Mouse (Mus musculus) cerebellum, adult 11-12 months (tissue): ENCODE results near the gene Gm7137.
A peak's percentile ranks its signal among the peaks of the same experiment; 100 is the strongest.
"Not testable (repeated sequence)": the region's sequence is repeated elsewhere in the genome, so short reads cannot be mapped to it uniquely, and the experiment has no call there.

Source experiments
- DNase-seq: peaks from one replicate; pipeline ENCODE4 v3.0.0; 2022

The Gm7137 gene

DNA sequence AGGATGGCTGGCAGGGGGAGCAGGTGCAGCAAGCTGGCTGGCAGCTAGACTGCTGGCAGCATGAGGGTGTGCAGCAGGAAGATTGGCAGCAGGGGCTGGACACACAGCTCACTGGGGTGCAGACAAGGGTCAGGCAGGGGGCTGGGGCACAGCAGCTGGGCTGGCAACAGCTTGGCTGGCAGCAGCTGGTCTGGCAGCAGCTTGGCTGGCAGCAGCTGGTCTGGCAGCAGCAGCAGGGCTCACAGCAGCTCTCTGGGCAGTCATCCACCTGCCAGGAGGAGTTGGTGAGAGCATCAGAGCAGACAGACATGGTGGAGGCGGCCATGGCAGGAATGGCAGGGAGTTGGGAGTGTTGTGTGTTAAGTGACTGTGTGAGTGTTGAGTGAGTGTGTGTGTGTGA is at the start of gene Gm7137:
Gm7137 (minus strand) TSS at position 325 of the 400 bp plus-strand sequence.
- not testable (repeated sequence) for DNase-seq

DNA sequence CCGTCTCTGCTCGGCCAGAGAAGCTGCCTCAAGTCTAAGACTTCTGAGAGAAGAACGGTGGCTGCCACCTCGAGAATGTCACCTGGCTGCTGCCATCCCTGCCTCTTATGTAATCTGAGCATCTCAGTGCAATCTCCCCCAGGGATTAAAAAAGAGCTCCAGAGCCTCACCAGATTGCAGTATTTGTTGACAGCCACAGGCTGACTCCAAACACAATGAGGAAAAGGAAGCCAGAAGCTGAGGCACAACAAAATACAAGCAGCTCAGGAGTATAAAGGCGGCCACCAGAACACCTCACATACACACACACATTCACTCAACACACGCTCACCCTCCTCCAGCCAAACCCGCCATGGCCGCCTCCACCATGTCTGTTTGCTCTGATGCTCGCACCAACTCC is 47.6 kb upstream of the Gm7137 start, which contains the start of gene Krtap10-10:
Krtap10-10 (plus strand) TSS at position 301 of the 400 bp plus-strand sequence.
- DNase-seq: no peak

DNA sequence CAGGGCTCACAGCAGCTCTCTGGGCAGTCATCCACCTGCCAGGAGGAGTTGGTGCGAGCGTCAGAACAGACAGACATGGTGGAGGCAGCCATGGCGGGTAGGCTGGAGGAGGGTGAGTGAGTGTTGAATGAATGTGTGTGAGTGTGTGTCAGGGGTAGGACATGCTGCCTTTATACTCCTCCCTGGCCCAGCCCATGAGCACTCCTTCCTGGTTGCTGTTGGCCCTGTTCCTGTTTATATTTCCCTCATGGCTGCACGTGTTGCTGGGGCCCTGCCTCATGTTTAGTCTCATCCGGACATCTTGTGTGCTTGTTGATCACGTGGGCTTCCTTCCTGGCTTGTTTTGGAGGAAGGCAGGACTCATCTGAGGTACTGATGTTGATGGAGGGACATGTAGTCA is 39.0 kb upstream of the Gm7137 start, which contains the start of gene Krtap10-4:
Krtap10-4 (minus strand) TSS at position 145 of the 400 bp plus-strand sequence.
- DNase-seq: no peak

DNA sequence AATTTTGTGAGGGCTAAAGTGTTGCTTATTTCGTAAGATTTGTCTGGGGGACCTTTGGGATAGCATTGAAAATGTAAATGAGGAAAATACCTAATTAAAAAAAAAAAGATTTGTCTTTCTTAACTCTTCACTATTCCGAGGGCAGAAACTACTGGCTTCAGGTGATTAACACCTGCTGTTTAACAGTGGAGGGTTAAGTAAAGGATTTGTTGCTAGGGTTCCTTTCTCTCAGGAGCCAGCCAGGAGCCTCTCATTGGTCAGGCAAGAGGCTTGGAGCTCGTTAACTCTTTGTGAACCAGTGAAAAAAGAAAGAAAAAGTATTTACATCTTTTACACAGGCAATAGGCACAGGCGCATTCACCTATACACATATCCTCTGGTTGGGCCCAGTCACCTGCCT is 31.2 kb upstream of the Gm7137 start:
- no peak for DNase-seq

DNA sequence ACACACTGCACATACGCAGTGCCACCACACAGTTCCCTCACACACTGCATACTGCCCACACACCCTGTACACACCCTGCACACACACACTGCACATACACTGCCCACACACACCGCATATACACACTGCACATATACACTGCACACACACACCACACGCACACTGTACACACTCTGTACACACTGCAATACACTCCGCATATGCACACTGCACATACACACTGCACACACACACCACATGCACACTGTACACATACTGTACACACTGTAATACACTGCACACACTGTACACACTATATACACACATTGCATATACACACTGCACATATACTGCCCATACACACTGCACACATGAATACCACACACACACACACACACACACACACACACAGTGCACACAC is 30.5 kb upstream of the Gm7137 start:
- DNase-seq: no peak

DNA sequence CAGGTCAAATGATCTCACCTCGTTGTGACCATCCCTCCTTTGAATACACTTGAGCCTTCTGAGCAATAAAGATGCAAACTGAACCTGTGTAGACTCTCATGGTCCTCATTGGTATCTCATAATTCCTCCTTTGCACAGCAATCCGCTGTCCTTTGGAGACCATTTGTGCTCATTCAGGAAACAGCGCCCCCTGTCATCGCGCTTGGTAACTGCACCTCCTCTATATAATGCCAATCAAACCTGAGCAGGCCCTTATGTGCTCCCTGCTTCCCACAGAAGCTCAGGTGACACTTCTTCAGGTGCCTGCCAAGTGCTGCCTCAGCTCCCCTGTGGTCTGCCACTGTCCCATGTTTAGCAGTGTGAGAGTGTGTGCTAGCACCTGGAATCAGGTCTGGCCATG is 27.5 kb upstream of the Gm7137 start:
- DNase-seq: no peak

DNA sequence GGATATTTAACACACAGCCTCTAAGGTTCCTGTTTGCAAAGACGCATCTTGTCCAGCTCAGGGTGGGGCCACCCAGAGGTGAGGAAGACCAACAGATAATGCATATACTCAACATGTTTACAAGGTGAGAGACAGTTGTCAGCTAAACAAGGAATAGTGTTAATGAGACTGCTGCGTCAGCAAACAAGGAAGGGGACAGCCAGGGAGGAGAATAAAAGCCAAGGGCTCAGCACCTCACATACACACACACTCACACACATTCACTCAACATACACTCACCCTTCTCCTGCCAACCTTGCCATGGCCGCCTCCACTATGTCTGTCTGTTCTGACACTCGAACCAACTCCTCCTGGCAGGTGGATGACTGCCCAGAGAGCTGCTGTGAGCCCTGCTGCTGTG is 26.4 kb upstream of the Gm7137 start, which contains the start of gene Gm2696:
Gm2696 (plus strand) TSS at position 301 of the 400 bp plus-strand sequence.
- DNase-seq: no peak

DNA sequence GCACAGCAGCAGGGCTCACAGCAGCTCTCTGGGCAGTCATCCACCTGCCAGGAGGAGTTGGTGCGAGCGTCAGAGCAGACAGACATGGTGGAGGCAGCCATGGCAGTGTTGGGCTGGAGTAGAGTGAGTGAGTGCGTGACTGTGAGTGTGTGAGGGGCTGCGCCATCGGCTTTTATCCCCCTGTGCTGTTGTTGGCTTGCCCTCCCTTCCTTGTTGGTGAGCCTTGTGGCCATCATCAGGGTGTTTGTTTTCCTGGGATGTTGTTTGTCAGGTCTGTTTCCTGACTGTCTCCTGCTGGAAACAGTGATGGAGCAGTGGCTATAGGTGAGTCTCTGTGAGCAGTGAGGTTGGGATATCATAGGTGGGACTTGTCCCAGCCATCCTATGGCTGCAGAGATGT is 23.7 kb upstream of the Gm7137 start, which contains the start of gene Gm9507:
Gm9507 (minus strand) TSS at position 101 of the 400 bp plus-strand sequence.
- no peak for DNase-seq

DNA sequence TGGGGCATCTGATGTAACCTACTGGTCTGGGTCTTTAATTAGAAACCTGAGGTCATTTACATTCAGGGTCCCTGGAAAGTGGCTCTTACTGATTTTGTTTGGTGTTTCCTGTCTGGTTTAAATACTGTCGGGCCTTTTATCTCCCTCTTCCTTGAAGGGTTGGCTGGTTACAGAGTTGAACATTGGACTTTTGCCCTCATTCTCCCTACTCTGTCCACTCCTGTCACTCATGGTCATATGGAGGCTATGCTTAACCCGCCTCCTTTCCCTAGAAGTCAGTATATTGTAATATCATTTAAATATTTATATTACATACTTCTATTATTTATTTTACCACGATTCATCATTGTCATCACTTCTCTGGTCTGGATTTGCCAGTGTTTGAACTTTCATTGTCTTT is 16.1 kb upstream of the Gm7137 start:
- DNase-seq: no peak

DNA sequence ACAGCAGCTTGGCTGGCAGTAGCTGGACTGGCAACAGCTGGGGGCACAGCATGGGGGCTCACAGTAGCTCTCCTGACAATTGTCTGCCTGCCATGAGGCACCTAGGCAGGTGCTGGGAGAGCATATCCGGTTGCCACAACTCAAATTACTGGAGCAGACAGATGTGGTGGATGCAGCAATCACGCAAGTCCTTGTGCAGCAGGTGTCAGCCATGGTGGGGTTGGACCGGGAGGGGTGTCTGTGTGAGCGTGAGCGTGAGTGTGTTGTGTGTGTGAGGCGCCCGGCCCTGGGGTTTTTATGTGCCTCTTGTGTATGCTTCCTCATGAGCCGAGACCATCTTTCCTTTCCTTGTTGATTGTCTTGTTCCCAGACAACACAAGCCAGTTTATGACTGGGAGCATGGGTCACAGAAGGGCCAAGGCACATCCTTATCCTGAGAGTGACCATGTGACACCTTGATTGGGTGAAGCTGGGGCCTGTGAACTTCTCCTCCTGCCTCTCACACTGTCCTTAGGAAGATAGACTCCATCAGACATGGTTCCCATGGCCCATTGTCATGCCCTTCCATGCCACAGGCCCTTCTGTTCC is 11.0 kb upstream of the Gm7137 start, which contains the start of gene Gm19668:
Gm19668 (minus strand) TSS at position 213 of the 588 bp plus-strand sequence.
- no peak for DNase-seq

DNA sequence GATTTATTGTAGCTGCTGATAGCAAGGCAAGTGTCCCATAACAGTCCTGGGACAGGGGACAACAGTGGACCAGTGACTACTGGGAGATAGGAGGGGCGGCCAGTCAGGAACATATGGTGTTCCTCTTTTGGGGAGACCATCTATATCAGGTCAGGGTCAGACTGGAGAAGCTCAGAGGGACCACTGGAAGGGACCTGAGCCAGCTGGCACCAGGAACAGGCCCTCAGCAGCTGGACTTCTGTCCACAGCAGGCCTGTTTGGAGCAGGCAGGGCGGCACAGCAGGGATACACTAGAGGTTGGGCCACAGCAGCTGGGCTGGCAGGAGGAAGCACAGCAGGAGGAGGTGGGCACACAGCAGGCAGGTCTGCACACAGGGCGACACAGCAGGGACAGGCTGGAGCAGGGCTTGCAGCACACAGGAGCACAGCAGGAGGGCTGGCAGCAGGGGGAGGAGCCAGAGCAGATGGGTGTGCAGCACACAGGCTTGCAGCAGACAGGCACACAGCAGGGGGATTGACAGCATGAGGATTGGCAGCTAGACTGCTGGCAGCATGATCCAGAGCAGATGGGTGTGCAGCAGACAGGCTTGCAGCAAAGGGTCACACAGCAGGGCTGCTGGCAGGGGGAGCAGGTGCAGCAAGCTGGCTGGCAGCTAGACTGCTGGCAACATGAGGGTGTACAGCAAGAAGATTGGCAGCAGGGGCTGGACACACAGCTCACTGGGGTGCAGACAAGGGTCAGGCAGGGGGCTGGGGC is 10.3 kb upstream of the Gm7137 start:
- peak; percentile 48 for DNase-seq

DNA sequence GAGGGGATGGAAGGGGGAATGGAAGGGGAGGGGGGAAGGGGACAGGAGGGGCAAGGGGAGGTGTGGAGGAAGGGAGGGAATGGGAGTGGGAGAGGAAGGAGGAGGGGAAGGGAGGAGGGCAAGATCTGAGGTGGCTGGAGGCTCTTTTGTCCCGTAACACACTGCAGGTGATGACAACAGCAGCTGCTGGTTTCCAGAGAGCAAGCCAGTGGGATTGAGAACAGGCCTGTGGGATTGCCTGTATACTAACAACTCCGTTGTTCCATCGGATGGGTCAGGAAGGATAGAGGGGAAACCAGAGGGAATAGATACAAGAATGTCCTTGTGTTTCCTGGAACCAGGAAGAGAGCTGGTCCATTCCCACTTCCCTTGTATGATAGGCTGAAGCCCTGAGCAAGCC is 9.7 kb upstream of the Gm7137 start:
- no peak for DNase-seq

DNA sequence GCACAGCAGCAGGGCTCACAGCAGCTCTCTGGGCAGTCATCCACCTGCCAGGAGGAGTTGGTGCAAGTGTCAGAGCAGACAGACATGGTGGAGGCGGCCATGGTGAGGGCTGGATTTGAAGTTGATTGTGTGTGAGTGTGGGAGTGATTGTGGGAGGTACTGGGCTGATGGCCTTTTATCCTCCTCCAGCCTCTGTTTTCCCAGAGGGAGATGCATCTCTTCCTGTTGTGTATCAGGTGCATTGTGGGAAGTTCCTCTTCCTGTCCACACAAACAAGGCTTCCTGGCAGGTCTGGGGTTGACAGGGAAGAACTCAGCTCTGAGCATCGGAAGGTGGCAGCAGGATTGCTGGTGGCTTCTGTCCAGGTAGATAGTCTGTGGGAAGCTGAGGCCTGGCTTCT is 7.0 kb upstream of the Gm7137 start, which contains the start of gene Gm9639:
Gm9639 (minus strand) TSS at position 101 of the 400 bp plus-strand sequence.
- no peak for DNase-seq

DNA sequence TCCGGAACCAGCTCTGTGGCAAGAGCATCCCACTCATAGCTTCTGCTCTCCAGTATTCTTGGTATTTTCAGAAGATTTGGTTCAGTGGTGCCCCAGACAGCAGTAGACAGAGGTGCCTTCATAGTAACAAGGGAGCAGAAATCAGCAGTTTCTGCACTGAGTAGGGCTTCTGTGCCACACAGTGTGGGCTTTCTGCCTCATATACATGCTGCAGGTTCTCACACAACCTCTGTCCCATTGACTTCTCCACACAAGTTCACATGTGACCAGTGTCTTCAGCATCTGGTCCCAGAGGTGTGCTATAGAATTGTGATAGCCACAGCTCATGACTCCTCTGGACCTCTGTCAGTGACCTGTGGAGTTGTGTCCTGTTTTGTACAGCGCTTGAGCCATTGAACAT is 621 bp upstream of the Gm7137 start:
- no peak for DNase-seq

DNA sequence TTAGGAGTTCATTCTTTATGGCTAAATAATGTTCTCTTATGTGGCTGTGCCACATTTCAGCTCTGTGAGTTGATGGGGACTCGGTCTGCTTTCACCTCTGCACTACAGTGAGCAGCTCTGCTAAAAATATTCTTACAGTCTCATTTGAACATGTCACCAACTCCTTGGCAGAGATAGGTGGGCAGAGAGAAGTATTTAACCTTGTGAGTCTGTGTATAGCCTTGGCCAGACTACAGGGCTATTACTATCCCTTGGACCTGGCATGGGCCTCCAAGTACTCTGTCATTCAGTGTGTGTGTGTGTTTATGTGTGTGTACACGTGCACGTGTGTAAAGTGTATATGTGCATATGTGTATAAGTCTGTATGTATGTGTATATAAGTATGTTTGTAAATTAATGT is 4.6 kb downstream of the Gm7137 start:
- not testable (repeated sequence) for DNase-seq

DNA sequence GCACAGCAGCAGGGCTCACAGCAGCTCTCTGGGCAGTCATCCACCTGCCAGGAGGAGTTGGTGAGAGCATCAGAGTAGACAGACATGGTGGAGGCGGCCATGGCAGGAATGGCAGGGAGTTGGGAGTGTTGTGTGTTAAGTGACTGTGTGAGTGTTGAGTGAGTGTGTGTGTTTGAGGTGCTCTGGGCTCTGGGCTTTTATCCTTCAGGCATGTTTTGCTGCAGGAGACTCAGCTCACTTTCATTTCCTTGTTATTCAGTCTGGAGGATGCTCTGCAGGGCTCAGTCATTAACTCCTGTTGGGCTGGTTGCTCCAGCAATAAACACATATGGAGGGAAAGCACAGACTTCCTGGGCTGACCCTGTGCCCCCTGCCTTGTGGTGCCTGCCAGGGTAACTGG is 5.6 kb downstream of the Gm7137 start, which contains the start of gene Gm3250:
Gm3250 (minus strand) TSS at position 101 of the 400 bp plus-strand sequence.
- not testable (repeated sequence) for DNase-seq

DNA sequence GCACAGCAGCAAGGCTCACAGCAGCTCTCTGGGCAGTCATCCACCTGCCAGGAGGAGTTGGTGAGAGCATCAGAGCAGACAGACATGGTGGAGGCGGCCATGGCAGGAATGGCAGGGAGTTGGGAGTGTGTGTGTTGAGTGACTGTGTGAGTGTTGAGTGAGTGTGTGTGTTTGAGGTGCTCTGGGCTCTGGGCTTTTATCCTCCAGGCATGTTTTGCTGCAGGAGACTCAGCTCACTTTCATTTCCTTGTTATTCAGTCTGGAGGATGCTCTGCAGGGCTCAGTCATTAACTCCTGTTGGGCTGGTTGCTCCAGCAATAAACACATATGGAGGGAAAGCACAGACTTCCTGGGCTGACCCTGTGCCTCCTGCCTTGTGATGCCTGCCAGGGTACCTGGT is 11.2 kb downstream of the Gm7137 start, which contains the start of gene Gm7138:
Gm7138 (minus strand) TSS at position 101 of the 400 bp plus-strand sequence.
- not testable (repeated sequence) for DNase-seq

DNA sequence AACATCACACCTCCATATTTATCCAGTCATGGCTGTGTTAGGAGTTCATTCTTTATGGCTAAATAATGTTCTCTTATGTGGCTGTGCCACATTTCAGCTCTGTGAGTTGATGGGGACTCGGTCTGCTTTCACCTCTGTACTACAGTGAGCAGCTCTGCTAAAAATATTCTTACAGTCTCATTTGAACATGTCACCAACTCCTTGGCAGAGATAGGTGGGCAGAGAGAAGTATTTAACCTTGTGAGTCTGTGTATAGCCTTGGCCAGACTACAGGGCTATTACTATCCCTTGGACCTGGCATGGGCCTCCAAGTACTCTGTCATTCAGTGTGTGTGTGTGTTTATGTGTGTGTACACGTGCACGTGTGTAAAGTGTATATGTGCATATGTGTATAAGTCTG is 15.9 kb downstream of the Gm7137 start:
- DNase-seq: not testable (repeated sequence)

DNA sequence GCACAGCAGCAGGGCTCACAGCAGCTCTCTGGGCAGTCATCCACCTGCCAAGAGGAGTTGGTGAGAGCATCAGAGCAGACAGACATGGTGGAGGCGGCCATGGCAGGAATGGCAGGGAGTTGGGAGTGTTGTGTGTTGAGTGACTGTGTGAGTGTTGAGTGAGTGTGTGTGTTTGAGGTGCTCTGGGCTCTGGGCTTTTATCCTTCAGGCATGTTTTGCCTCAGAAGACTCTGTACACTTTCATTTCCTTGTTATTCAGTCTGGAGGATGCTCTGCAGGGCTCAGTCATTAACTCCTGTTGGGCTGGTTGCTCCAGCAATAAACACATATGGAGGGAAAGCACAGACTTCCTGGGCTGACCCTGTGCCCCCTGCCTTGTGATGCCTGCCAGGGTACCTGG is 16.8 kb downstream of the Gm7137 start, which contains the start of gene Gm3238:
Gm3238 (minus strand) TSS at position 101 of the 400 bp plus-strand sequence.
- DNase-seq: not testable (repeated sequence)

DNA sequence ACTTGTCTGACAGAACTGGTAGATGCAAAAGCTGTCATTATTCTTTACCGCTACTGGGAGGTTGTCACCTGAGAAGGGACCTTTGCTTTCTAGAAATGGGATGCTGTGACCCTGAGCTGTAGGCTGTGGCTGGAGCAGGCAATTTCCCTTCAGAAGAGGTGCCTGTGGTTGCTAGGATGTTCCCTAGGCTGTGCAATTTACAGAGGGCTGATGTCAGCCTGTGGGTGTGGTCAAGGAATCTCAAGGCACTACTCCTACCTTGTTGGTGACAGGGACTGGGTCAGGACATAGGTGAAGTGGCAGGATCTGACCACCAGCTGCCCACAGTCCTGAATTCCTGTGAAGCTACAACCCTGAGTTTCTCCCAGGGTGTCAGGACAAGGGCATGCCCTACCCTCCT is 18.3 kb downstream of the Gm7137 start:
- no peak for DNase-seq

DNA sequence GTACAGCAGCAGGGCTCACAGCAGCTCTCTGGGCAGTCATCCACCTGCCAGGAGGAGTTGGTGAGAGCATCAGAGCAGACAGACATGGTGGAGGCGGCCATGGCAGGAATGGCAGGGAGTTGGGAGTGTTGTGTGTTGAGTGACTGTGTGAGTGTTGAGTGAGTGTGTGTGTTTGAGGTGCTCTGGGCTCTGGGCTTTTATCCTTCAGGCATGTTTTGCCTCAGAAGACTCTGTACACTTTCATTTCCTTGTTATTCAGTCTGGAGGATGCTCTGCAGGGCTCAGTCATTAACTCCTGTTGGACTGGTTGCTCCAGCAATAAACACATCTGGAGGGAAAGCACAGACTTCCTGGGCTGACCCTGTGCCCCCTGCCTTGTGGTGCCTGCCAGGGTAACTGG is 28.4 kb downstream of the Gm7137 start, which contains the start of gene Gm3233:
Gm3233 (minus strand) TSS at position 101 of the 400 bp plus-strand sequence.
- not testable (repeated sequence) for DNase-seq

DNA sequence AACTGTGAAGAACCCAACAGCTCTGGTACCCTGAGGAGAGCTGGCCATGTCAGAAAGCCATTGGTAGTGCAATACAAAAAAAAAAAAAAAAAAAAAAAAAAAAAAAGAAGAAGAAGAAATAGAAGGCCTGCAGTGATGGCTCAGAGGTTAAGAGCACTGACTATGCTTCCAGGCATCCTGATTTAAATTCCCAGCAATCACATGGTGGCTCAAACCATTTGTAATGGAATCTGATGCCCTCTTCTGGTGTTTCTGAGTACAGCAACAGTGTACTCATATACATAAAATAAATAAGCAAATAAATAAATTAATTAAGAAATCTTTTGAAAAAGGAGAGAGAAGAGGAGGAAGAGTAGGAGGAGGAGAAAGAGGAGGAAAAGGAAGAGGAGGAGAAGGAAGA is 34.6 kb downstream of the Gm7137 start:
- DNase-seq: no peak

DNA sequence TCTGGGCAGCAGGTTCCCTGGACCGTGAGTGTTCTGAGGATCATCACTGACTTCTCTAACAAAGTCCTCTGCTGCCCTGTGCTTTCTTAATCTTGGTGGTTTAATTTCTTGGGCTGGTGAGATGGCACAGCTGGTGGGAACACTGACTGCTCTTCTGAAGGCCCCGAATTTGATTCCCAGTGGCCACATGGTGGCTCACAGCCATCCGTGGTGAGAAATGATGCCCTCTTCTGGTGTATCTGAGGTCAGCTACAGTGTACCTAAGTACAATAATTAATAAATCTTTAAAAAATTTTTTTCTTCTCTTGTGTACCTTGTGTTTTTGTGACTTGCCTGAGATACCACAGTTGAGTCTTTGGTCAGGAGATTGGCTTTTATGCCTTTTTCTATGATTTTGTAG is 35.7 kb downstream of the Gm7137 start:
- DNase-seq: not testable (repeated sequence)

DNA sequence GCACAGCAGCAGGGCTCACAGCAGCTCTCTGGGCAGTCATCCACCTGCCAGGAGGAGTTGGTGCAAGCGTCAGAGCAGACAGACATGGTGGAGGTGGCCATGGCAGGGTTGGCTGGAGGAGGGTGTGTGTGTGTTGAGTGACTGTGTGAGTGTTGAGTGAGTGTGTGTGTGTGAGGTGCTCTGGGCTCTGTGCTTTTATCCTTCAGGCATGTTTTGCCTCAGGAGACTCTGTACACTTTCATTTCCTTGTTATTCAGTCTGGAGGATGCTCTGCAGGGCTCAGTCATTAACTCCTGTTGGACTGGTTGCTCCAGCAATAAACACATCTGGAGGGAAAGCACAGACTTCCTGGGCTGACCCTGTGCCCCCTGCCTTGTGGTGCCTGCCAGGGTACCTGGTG is 36.7 kb downstream of the Gm7137 start, which contains the start of gene Gm9736:
Gm9736 (minus strand) TSS at position 101 of the 400 bp plus-strand sequence.
- not testable (repeated sequence) for DNase-seq
